Mouse (Mus musculus) T-helper 1 cell (primary cell): ENCODE measurements around the gene Sppl2a.
"Not testable (repeated sequence)": the region's sequence is repeated elsewhere in the genome, so short reads cannot be mapped to it uniquely, and the experiment has no call there.

ENCODE experiments used
- in situ Hi-C: fragments of 300-600 bp; cut with MboI, MseI; formaldehyde crosslinking; loops from one replicate; pipeline ENCODE4 v1.15.1; 2025; ENCODE audit warnings: high pct_unique_total_duplicates

Sppl2a gene

GRCm38 (mm10) chr2:126896941-126897340 lies 36.1 kb downstream of the Sppl2a start:
- in situ Hi-C loops, result no loop called here

GRCm38 (mm10) chr2:126894245-126894644 lies 38.8 kb downstream of the Sppl2a start:
- in situ Hi-C loops, result no loop called here

- in situ Hi-C loops, result no loop called here
Measured at GRCm38 (mm10) chr2:126892316-126892715, 40.7 kb downstream of the Sppl2a start.

- in situ Hi-C loops, result no loop called here
Measured at GRCm38 (mm10) chr2:126891743-126892142, 41.3 kb downstream of the Sppl2a start.

GRCm38 (mm10) chr2:126887141-126887540 lies 45.9 kb downstream of the Sppl2a start:
- in situ Hi-C loops, result no loop called here

- in situ Hi-C loops, result no loop called here
Measured at GRCm38 (mm10) chr2:126885871-126886270, 47.2 kb downstream of the Sppl2a start.

GRCm38 (mm10) chr2:126882711-126883110 lies 50.3 kb downstream of the Sppl2a start:
- in situ Hi-C loops, result not testable (repeated sequence)

- in situ Hi-C loops, result no loop called here
Measured at GRCm38 (mm10) chr2:126877991-126878390, 55.0 kb downstream of the Sppl2a start.

- in situ Hi-C loops, result no loop called here
Measured at GRCm38 (mm10) chr2:126875871-126876796, 56.9 kb downstream of the Sppl2a start, which contains the start of gene Trpm7. TSS of gene Trpm7 (minus strand) at chr2:126876230.

GRCm38 (mm10) chr2:126875516-126875835 lies 57.6 kb downstream of the Sppl2a start:
- in situ Hi-C loops, result no loop called here

- in situ Hi-C loops, result no loop called here
Measured at GRCm38 (mm10) chr2:126874809-126875515, 58.1 kb downstream of the Sppl2a start.

- in situ Hi-C loops, result loop anchor here (5.0 kb wide), 1 partner anchor 56 kb away; no protein-coding TSS in a partner anchor
Measured at GRCm38 (mm10) chr2:126866301-126866700, 66.7 kb downstream of the Sppl2a start.

GRCm38 (mm10) chr2:126865501-126866199 lies 67.4 kb downstream of the Sppl2a start:
- in situ Hi-C loops, result loop anchor here (5.0 kb wide), 1 partner anchor 57 kb away; no protein-coding TSS in a partner anchor

GRCm38 (mm10) chr2:126865026-126865425 lies 68.0 kb downstream of the Sppl2a start:
- in situ Hi-C loops, result loop anchor here (5.0 kb wide), 1 partner anchor 57 kb away; no protein-coding TSS in a partner anchor

- in situ Hi-C loops, result no loop called here
Measured at GRCm38 (mm10) chr2:126844751-126845150, 88.3 kb downstream of the Sppl2a start.
